Mouse (Mus musculus): ENCODE measurements around the gene Pde7b.

DNA sequence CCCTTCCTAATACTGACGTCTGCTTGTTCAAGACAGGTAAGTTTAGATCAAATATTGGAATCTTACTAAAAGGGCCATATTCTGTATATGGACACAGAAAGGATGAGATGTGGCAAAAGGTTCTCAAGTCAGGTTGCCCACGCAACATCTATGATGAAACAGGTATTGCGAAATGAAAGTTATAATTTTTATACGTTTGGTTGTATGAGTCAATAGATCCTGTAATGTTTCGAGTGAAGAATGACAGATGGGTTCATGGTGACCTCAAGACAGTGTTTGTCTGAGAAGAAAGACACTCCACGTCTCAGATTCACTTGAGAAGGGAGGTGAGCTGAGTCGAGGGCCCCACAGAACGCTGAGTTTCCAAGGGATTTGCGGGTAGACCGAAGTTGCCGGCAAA is 149.9 kb downstream of the Pde7b start:
- no peak for TF ChIP-seq POLR2A (IDR thresholded peaks at IDR 0.05; ENCODE audit: control insufficient read depth, extremely low read depth, insufficient read depth, low read length, poor library complexity)
- no peak for TF ChIP-seq CTCF (IDR thresholded peaks at IDR 0.05; ENCODE audit: borderline replicate concordance, control insufficient read depth, extremely low read depth, insufficient read depth, low read length, poor library complexity)

Measured in thymus, adult 2 months (tissue).